Mouse (Mus musculus): ENCODE data around the gene Adgrg3. TPM values are rescaled to one million over a fixed set of nuclear protein-coding genes. Genes with fewer than 3 reads are reported as not detected.

Gene Adgrg3
- polyA plus RNA-seq (2016; fragmentation: Nextera tagmentation; extraction: Ambion mirVana), result 2.9 and 3.9 TPM in 2 replicates

- Histone ChIP-seq H3K27ac (no peak within 1 kb of the TSS), H3K4me1 (no peaks in the 10 kb centered on the region), H3K9ac (no peak within 1 kb of the TSS), H3K4me3 (no peak within 1 kb of the TSS), H3K27me3 (no peaks in the 10 kb centered on the region), H3K9me3 (no peaks in the 10 kb centered on the region), H3K4me2 (replicated peaks) (no peak within 1 kb of the TSS), H3K36me3 (0 out of 2 replicates have a peak, but pooled peaks cover 4% of the 10 kb centered on the region)
- WGBS, result 78% methylated on average over 11 of the region's 11 CpGs
- no peak for ATAC-seq (ENCODE audit: insufficient number of reproducible peaks, insufficient read depth, low FRiP score, low TSS enrichment)
Measured at GRCm38 (mm10) chr8:95017451-95017850, at the start of gene Adgrg3. Adgrg3 (plus strand) TSS chr8:95017692.

GRCm38 (mm10) chr8:94973270-94973669, 44.2 kb upstream of the Adgrg3 start:
- Histone ChIP-seq H3K4me3 (no peak overlapping the region), H3K4me2 (replicated peaks) (no peak overlapping the region), H3K27me3 (peaks cover 14% of the 10 kb centered on the region; the same call in 1 of the 2 replicates), H3K4me1 (peaks cover 14% of the 10 kb centered on the region; the same call in 1 of the 2 replicates), H3K9me3 (no peaks in the 10 kb centered on the region), H3K27ac (no peak overlapping the region), H3K36me3 (no peaks in the 10 kb centered on the region), H3K9ac (no peak overlapping the region)
- WGBS, result 91% methylated on average over 9 of the region's 9 CpGs
- no peak for ATAC-seq (ENCODE audit: insufficient number of reproducible peaks, insufficient read depth, low FRiP score, low TSS enrichment)

- WGBS, result 77% methylated on average over 9 of the region's 9 CpGs
- H3K27ac ChIP-seq, result no peak overlapping the region
- ATAC-seq (ENCODE audit: insufficient number of reproducible peaks, insufficient read depth, low FRiP score, low TSS enrichment), result no peak
Measured at GRCm38 (mm10) chr8:94973786-94974185, 43.7 kb upstream of the Adgrg3 start.

GRCm38 (mm10) chr8:94974467-94975165, 42.9 kb upstream of the Adgrg3 start, which contains the start of gene Adgrg1:
Adgrg1 (plus strand) TSS chr8:94974751.
- no peak for ATAC-seq (ENCODE audit: insufficient number of reproducible peaks, insufficient read depth, low FRiP score, low TSS enrichment)
- Histone ChIP-seq H3K36me3 (no peaks in the 10 kb centered on the region), H3K4me2 (replicated peaks) (no peak within 1 kb of the TSS), H3K9ac (no peak within 1 kb of the TSS), H3K27me3 (peaks cover 16% of the 10 kb centered on the region; the same call in 1 of the 2 replicates), H3K4me1 (peaks cover 15% of the 10 kb centered on the region; the same call in 1 of the 2 replicates), H3K27ac (no peak within 1 kb of the TSS), H3K9me3 (no peaks in the 10 kb centered on the region), H3K4me3 (no peak within 1 kb of the TSS)
- WGBS, result 57% methylated on average over 7 of the region's 7 CpGs

More at GRCm38 (mm10) chr8:94973786-94974185, 43.7 kb upstream of the Adgrg3 start:
- H3K27me3 ChIP-seq, result peaks cover 16% of the 10 kb centered on the region; the same call in 1 of the 2 replicates
- no peak overlapping the region for H3K9ac ChIP-seq
- no peak overlapping the region for H3K4me3 ChIP-seq
- no peak overlapping the region for H3K4me2 ChIP-seq (replicated peaks)
- H3K4me1 ChIP-seq, result peaks cover 15% of the 10 kb centered on the region; the same call in 1 of the 2 replicates
- no peaks in the 10 kb centered on the region for H3K9me3 ChIP-seq
- no peaks in the 10 kb centered on the region for H3K36me3 ChIP-seq

GRCm38 (mm10) chr8:94976651-94977417, 40.7 kb upstream of the Adgrg3 start:
- no peaks in the 10 kb centered on the region for H3K36me3 ChIP-seq
- peak overlapping the region; percentile 58; the same call in 1 of the 2 replicates for H3K27ac ChIP-seq
- H3K4me1 ChIP-seq, result peaks cover 15% of the 10 kb centered on the region; the same call in 1 of the 2 replicates
- peaks cover 16% of the 10 kb centered on the region; the same call in 1 of the 2 replicates for H3K27me3 ChIP-seq
- peak; percentile 43; the same call in 1 of the 2 replicates for ATAC-seq (ENCODE audit: insufficient number of reproducible peaks, insufficient read depth, low FRiP score, low TSS enrichment)
- H3K4me3 ChIP-seq, result peak overlapping the region; percentile 20; the same call in 1 of the 2 replicates
- no peak overlapping the region for H3K9ac ChIP-seq
- no peaks in the 10 kb centered on the region for H3K9me3 ChIP-seq
- 19% methylated on average over 17 of the region's 17 CpGs for WGBS
- H3K4me2 ChIP-seq (replicated peaks), result peak overlapping the region; percentile 40

GRCm38 (mm10) chr8:94978131-94978530, 39.4 kb upstream of the Adgrg3 start:
- ATAC-seq (ENCODE audit: insufficient number of reproducible peaks, insufficient read depth, low FRiP score, low TSS enrichment), result no peak
- Histone ChIP-seq H3K27me3 (peaks cover 16% of the 10 kb centered on the region; the same call in 1 of the 2 replicates), H3K36me3 (no peaks in the 10 kb centered on the region), H3K27ac (0 out of 2 replicates have a peak overlapping the region, but pooled peaks have one; percentile 58), H3K4me3 (peak overlapping the region; percentile 20; the same call in 1 of the 2 replicates), H3K9me3 (no peaks in the 10 kb centered on the region), H3K4me1 (peaks cover 15% of the 10 kb centered on the region; the same call in 1 of the 2 replicates), H3K4me2 (replicated peaks) (peak overlapping the region; percentile 40; the same call in 1 of the 2 replicates), H3K9ac (no peak overlapping the region)
- WGBS, result 57% methylated on average over 9 of the region's 9 CpGs

GRCm38 (mm10) chr8:94978593-94979319, 38.7 kb upstream of the Adgrg3 start:
- peaks cover 22% of the 10 kb centered on the region for H3K4me1 ChIP-seq
- H3K9me3 ChIP-seq, result no peaks in the 10 kb centered on the region
- peaks cover 16% of the 10 kb centered on the region; the same call in 1 of the 2 replicates for H3K27me3 ChIP-seq
- no peak overlapping the region for H3K4me2 ChIP-seq (replicated peaks)
- no peak overlapping the region for H3K27ac ChIP-seq
- WGBS, result 79% methylated on average over 13 of the region's 13 CpGs
- no peak for ATAC-seq (ENCODE audit: insufficient number of reproducible peaks, insufficient read depth, low FRiP score, low TSS enrichment)
- no peaks in the 10 kb centered on the region for H3K36me3 ChIP-seq
- H3K4me3 ChIP-seq, result 0 out of 2 replicates have a peak overlapping the region, but pooled peaks have one; percentile 20
- no peak overlapping the region for H3K9ac ChIP-seq

- H3K36me3 ChIP-seq, result no peaks in the 10 kb centered on the region
- no peaks in the 10 kb centered on the region for H3K9me3 ChIP-seq
- H3K4me1 ChIP-seq, result peaks cover 31% of the 10 kb centered on the region
- no peak overlapping the region for H3K4me3 ChIP-seq
- H3K27ac ChIP-seq, result no peak overlapping the region
- ATAC-seq (ENCODE audit: insufficient number of reproducible peaks, insufficient read depth, low FRiP score, low TSS enrichment), result no peak
- 93% methylated on average over 5 of the region's 5 CpGs for WGBS
- H3K9ac ChIP-seq, result no peak overlapping the region
- H3K27me3 ChIP-seq, result peaks cover 16% of the 10 kb centered on the region; the same call in 1 of the 2 replicates
- no peak overlapping the region for H3K4me2 ChIP-seq (replicated peaks)
Measured at GRCm38 (mm10) chr8:94980176-94980575, 37.3 kb upstream of the Adgrg3 start.

GRCm38 (mm10) chr8:94980976-94981375, 36.5 kb upstream of the Adgrg3 start:
- ATAC-seq (ENCODE audit: insufficient number of reproducible peaks, insufficient read depth, low FRiP score, low TSS enrichment), result no peak
- Histone ChIP-seq H3K4me1 (peaks cover 31% of the 10 kb centered on the region), H3K4me2 (replicated peaks) (no peak overlapping the region), H3K36me3 (no peaks in the 10 kb centered on the region), H3K27ac (no peak overlapping the region), H3K4me3 (no peak overlapping the region), H3K9me3 (no peaks in the 10 kb centered on the region), H3K9ac (no peak overlapping the region), H3K27me3 (peaks cover 16% of the 10 kb centered on the region; the same call in 1 of the 2 replicates)
- 49% methylated on average over 8 of the region's 8 CpGs for WGBS

GRCm38 (mm10) chr8:94981848-94982247, 35.6 kb upstream of the Adgrg3 start:
- H3K4me2 ChIP-seq (replicated peaks), result no peak overlapping the region
- no peak overlapping the region for H3K4me3 ChIP-seq
- no peak overlapping the region for H3K9ac ChIP-seq
- no peaks in the 10 kb centered on the region for H3K9me3 ChIP-seq
- H3K27me3 ChIP-seq, result peaks cover 10% of the 10 kb centered on the region; the same call in 1 of the 2 replicates
- WGBS, result 69% methylated on average over 7 of the region's 7 CpGs
- peaks cover 30% of the 10 kb centered on the region for H3K4me1 ChIP-seq
- H3K27ac ChIP-seq, result no peak overlapping the region
- no peak for ATAC-seq (ENCODE audit: insufficient number of reproducible peaks, insufficient read depth, low FRiP score, low TSS enrichment)
- H3K36me3 ChIP-seq, result no peaks in the 10 kb centered on the region

- Histone ChIP-seq H3K4me2 (replicated peaks) (no peak overlapping the region), H3K4me3 (no peak overlapping the region), H3K4me1 (peaks cover 18% of the 10 kb centered on the region), H3K9ac (no peak overlapping the region), H3K36me3 (no peaks in the 10 kb centered on the region), H3K27ac (no peak overlapping the region), H3K27me3 (0 out of 2 replicates have a peak, but pooled peaks cover 3% of the 10 kb centered on the region), H3K9me3 (no peaks in the 10 kb centered on the region)
- 18% methylated on average over 5 of the region's 5 CpGs for WGBS
- no peak for ATAC-seq (ENCODE audit: insufficient number of reproducible peaks, insufficient read depth, low FRiP score, low TSS enrichment)
Measured at GRCm38 (mm10) chr8:94983146-94983545, 34.3 kb upstream of the Adgrg3 start.

Measured in embryonic facial prominence, embryonic 12.5 days (tissue).